Mouse (Mus musculus): ENCODE measurements around the gene Slc22a16. TPM values are rescaled to one million over a fixed set of nuclear protein-coding genes. Genes with fewer than 3 reads are reported as not detected.

Gene Slc22a16
- total RNA-seq, 2 experiments from 2014 or later = not detected

DNA sequence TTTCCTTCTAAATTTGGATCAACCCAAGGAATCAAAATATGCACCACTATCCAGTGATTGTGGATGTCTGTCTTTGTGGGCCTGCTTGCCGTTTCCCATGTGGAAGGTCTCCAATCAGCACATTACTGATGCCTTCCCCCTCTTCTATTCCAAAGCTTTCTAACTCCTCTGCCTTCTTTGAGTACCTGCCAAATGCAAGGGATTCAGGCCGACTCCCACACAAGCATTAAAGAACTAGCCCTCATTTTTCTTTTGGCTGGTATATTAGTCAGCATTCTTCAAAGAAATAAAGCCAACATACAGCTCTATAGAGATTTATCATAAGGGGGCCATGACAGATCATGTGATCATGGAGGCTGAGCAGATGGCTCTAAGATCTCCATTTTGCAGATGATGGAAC, 81.5 kb downstream of the Slc22a16 start:
- intact Hi-C loops (cut with DNase I) = no loop called here
- no peak for DNase-seq
- Histone ChIP-seq H3K27ac (no peak overlapping the region), H3K4me3 (no peak overlapping the region)
- TF ChIP-seq CTCF (IDR thresholded peaks at IDR 0.05) = no peak

Other genes starting within 250 kb of the Slc22a16 start
- 10 to 100 TPM in 1 of 2 experiments, 1 to 10 TPM in 1; 5.9 to 32.3 TPM for gene Cdk19, start 230.8 kb upstream of the Slc22a16 start, total RNA-seq (2021)
- gene Ddo, start 59.7 kb downstream of the Slc22a16 start, total RNA-seq (2021) = 10 to 100 TPM; 21.5 to 36.9 TPM
- under 1 TPM; 0.31 to 0.86 TPM for gene Mettl24, start 112.9 kb downstream of the Slc22a16 start, total RNA-seq (2021)

All from gastrocnemius, adult 2 months (tissue).